ENCODE assay signal across 8 mouse cellular contexts in the genomic region with DNA sequence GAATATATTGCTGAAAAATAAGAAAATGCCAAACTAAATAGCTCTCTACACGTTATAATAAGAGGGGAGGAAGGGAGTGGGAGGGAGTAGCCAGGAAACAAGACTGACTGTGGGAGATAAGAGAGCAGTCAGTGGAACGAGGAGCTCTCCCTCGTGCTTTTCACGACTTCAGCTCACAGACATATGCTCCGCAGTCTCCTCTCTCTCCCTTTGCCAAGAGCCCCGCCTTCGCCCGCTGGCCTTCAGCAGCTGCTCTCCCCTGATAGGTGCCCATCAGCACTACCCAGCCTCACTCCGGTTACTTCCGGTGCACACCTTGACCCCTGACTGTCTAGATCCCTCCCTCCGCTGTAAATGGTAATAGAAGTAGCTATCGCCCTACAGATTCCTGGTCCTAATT.
DNase-seq lines count a peak whose midpoint lies in the region; ATAC-seq lines count a peak whose summit lies in the region.
"Had no signal": no experiment of that assay in that cellular context is flagged by ENCODE, and none has a peak within 500 bp of the region (broad histone marks: within the 10 kb centered on the region; RNA-seq: fewer than 3 reads in every experiment).

No protein-coding gene starts in this region.

- DNase-seq in frontal cortex, postnatal 10 days (ENCODE audit: low spot score in 2 of 2), result peak; percentile 25 to 27
- peak; percentile 59 to 67 for DNase-seq in left cerebral cortex, postnatal 14 days (ENCODE audit: low spot score in 2 of 2)
- DNase-seq in spleen, postnatal 36 days (ENCODE audit: low spot score in 2 of 2), result peak; percentile 48 to 64
- no peak for DNase-seq in natural killer cell, adult 2 months (ENCODE audit: low spot score in 2 of 2)

- no peak for ATAC-seq in megakaryocyte, adult 5-6 weeks (ENCODE audit: poor library complexity, severe bottlenecking)
- ATAC-seq in monocyte, adult 5-6 weeks (replicated peaks; ENCODE audit: insufficient number of reproducible peaks, low FRiP score, low TSS enrichment, poor library complexity, severe bottlenecking), result no peak

- H3K4me3 ChIP-seq in megakaryocyte, embryonic 14.5 days (replicated peaks), result peak overlapping the region; percentile 70
- H3K4me3 ChIP-seq: limb, embryonic 13.5 days had no signal

- H3K27me3 ChIP-seq in megakaryocyte, embryonic 14.5 days (replicated peaks), result peaks cover 3% of the 10 kb centered on the region
- H3K27me3 ChIP-seq: limb, embryonic 13.5 days had no signal

- intact Hi-C loops in left cerebral cortex, postnatal 14 days (cut with DNase I), result no loop called here

- no peaks in the 10 kb centered on the region for H3K36me3 ChIP-seq in megakaryocyte, embryonic 14.5 days (replicated peaks; ENCODE audit: low read length)
- H3K36me3 ChIP-seq: limb, embryonic 13.5 days had no signal

- H3K9me3 ChIP-seq in megakaryocyte, embryonic 14.5 days, result no peaks in the 10 kb centered on the region
- H3K9me3 ChIP-seq: limb, embryonic 13.5 days had no signal

- H3K4me1 ChIP-seq in megakaryocyte, embryonic 14.5 days, result peaks cover 37% of the 10 kb centered on the region
- H3K4me1 ChIP-seq: limb, embryonic 13.5 days had no signal

Comparison
In these comparisons a context has a peak if more than half of its experiments do, and no peak if none do; other contexts are left out.
1. DNase-seq: peak in frontal cortex, postnatal 10 days (2 of 2), left cerebral cortex, postnatal 14 days (2 of 2) and spleen, postnatal 36 days (2 of 2); none in natural killer cell, adult 2 months (0 of 2).